ENCODE assay signal across 13 mouse cellular contexts in the genomic region with DNA sequence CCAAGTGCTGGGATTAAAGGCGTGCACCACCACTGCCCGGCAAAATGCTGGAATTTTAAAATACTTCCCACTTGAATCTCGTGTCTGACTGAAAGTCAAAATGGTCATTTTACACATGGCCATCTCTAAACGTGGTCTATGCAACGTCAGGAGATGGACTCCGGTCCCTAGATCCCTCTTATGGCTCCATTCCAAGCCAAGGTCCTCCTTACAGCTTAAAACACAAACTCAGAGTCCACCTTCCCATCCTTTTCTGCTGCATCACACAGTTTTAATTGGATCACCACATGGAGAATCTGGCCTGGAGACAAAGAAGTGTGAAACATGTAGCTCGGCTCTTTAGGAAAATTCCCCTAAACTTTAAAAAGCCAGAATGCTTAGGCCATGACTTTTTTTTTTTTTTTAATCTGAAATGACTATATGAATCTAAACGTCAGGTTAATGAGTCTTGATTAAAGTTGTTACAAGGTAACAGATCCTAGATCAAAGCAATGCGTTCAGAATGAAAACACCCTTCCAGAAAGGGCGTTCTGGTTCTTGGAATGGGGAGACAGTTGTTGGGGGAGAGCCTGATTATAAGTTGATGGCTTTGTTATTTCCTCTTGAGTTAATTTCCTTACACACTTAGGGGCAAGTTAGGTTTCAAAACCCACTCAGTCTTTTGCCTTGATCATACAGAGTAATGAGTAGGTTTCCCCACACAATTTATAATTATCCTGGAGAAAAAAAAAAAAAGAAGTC. TPM values are rescaled to one million over a fixed set of nuclear protein-coding genes. Genes with fewer than 3 reads are reported as not detected.
DNase-seq lines count a peak whose midpoint lies in the region; ATAC-seq and TF ChIP-seq lines count a peak whose summit lies in the region.
"Had no signal": no experiment of that assay in that cellular context is flagged by ENCODE, and none has a peak within 500 bp of the region (broad histone marks: within the 10 kb centered on the region; RNA-seq: fewer than 3 reads in every experiment).

No protein-coding gene starts in this region.

- H3K27me3 ChIP-seq in kidney, embryonic 15.5 days, result no peaks in the 10 kb centered on the region
- no peaks in the 10 kb centered on the region for H3K27me3 ChIP-seq in MEL (ENCODE audit: control insufficient read depth in 1 of 2, insufficient read depth in 2 of 2, low read length in 2 of 2)
- no peaks in the 10 kb centered on the region for H3K27me3 ChIP-seq in liver, embryonic 14.5 days (ENCODE audit: control insufficient read depth, insufficient read depth, low read length)
- no peaks in the 10 kb centered on the region for H3K27me3 ChIP-seq in hindbrain, embryonic 10.5 days (ENCODE audit: insufficient read depth, poor library complexity, severe bottlenecking)
- H3K27me3 ChIP-seq: forebrain, embryonic 15.5 days; heart, embryonic 15.5 days had no signal

- no peak for TF ChIP-seq POLR2A in MEL (IDR thresholded peaks at IDR 0.05; ENCODE audit: control insufficient read depth in 1 of 2, insufficient read depth in 1 of 2, low read depth in 1 of 2, low read length in 2 of 2, poor library complexity in 1 of 2)
- no peak for TF ChIP-seq POLR2A in bone marrow, adult 2 months (IDR thresholded peaks at IDR 0.05; ENCODE audit: borderline replicate concordance, control insufficient read depth, low read depth, low read length)

- no peaks in the 10 kb centered on the region for H3K36me3 ChIP-seq in kidney, embryonic 15.5 days
- H3K36me3 ChIP-seq in MEL (ENCODE audit: control insufficient read depth in 1 of 2, insufficient read depth in 2 of 2, low read length in 2 of 2), result peaks cover 0 to 83% of the 10 kb centered on the region in 2 experiments; a peak in 3 of 4 replicates
- H3K36me3 ChIP-seq in liver, embryonic 14.5 days (replicated peaks; ENCODE audit: control insufficient read depth, insufficient read depth, low read depth), result no peaks in the 10 kb centered on the region; the same call in 1 of the 2 replicates
- no peaks in the 10 kb centered on the region for H3K36me3 ChIP-seq in hindbrain, embryonic 10.5 days
- H3K36me3 ChIP-seq: forebrain, embryonic 15.5 days; heart, embryonic 15.5 days had no signal

- no peak for TF ChIP-seq CTCF in MEL (IDR thresholded peaks at IDR 0.05 in 2 of 3, conservative IDR thresholded peaks at IDR 0.05 in 1 of 3; ENCODE audit: control insufficient read depth in 1 of 3, insufficient read depth in 1 of 3, low read depth in 2 of 3, low read length in 3 of 3, poor library complexity in 1 of 3, severe bottlenecking in 1 of 3)
- no peak for TF ChIP-seq CTCF in bone marrow, adult 2 months (IDR thresholded peaks at IDR 0.05; ENCODE audit: control insufficient read depth, insufficient read depth, low read length)
- no peak for TF ChIP-seq CTCF in liver, embryonic 14.5 days (IDR thresholded peaks at IDR 0.05; ENCODE audit: low read depth)

- H3K9ac ChIP-seq in kidney, embryonic 15.5 days, result no peak overlapping the region
- peak overlapping the region; percentile 38 for H3K9ac ChIP-seq in MEL (ENCODE audit: control insufficient read depth, low read depth, low read length, poor library complexity, severe bottlenecking)
- peak overlapping the region; percentile 57; the same call in 1 of the 2 replicates for H3K9ac ChIP-seq in liver, embryonic 14.5 days (replicated peaks)
- H3K9ac ChIP-seq: forebrain, embryonic 15.5 days; heart, embryonic 15.5 days had no signal

- no peak for ATAC-seq in kidney, embryonic 15.5 days (replicated peaks; ENCODE audit: low FRiP score)
- no peak for ATAC-seq in liver, embryonic 14.5 days (ENCODE audit: insufficient read depth)
- ATAC-seq in megakaryocyte, adult 5-6 weeks (ENCODE audit: poor library complexity, severe bottlenecking), result no peak
- ATAC-seq: forebrain, embryonic 15.5 days; inflammation-experienced regulatory T-cells, adult 6 months had no signal

- TF ChIP-seq EP300 in MEL (IDR thresholded peaks at IDR 0.05; ENCODE audit: low read depth in 1 of 2, low read length in 2 of 2), result no peak; a peak in 1 of 4 replicates
- no peak for TF ChIP-seq EP300 in liver, embryonic 14.5 days (IDR thresholded peaks at IDR 0.05; ENCODE audit: low read depth)

- no peak overlapping the region for H3K27ac ChIP-seq in kidney, embryonic 15.5 days
- peak overlapping the region; percentile 94 for H3K27ac ChIP-seq in MEL (ENCODE audit: control insufficient read depth, low read depth, low read length)
- H3K27ac ChIP-seq in bone marrow, adult 2 months (ENCODE audit: control insufficient read depth, insufficient read depth, low read depth, low read length, poor library complexity), result peak overlapping the region; percentile 43; the same call in 1 of the 2 replicates
- H3K27ac ChIP-seq in liver, embryonic 14.5 days, result peak overlapping the region; percentile 97
- H3K27ac ChIP-seq in hindbrain, embryonic 10.5 days, result no peak overlapping the region
- H3K27ac ChIP-seq: forebrain, embryonic 15.5 days had no signal

- no peak for TF ChIP-seq RAD21 in MEL (IDR thresholded peaks at IDR 0.05; ENCODE audit: low read depth, low read length)

- peaks cover 24% of the 10 kb centered on the region for H3K79me2 ChIP-seq in MEL (ENCODE audit: control insufficient read depth, insufficient read depth, low read length, poor library complexity)

- no peak overlapping the region for H3K4me3 ChIP-seq in kidney, embryonic 15.5 days (replicated peaks)
- H3K4me3 ChIP-seq in MEL (ENCODE audit: control insufficient read depth in 1 of 2, insufficient read depth in 1 of 2, low read depth in 2 of 2, low read length in 2 of 2), result no peak overlapping the region
- H3K4me3 ChIP-seq in bone marrow, adult 2 months (replicated peaks; ENCODE audit: control insufficient read depth, low read depth, low read length), result no peak overlapping the region
- no peak overlapping the region for H3K4me3 ChIP-seq in liver, embryonic 14.5 days (ENCODE audit: insufficient read depth in 1 of 2, low read depth in 2 of 2, low read length in 2 of 2)
- H3K4me3 ChIP-seq in hindbrain, embryonic 10.5 days, result no peak overlapping the region
- H3K4me3 ChIP-seq: forebrain, embryonic 15.5 days; heart, embryonic 15.5 days had no signal

- peaks cover 10% of the 10 kb centered on the region; the same call in 1 of the 2 replicates for H3K4me1 ChIP-seq in kidney, embryonic 15.5 days
- peaks cover 62 to 82% of the 10 kb centered on the region in 2 experiments for H3K4me1 ChIP-seq in MEL (ENCODE audit: control insufficient read depth in 1 of 2, insufficient read depth in 2 of 2, low read length in 2 of 2)
- H3K4me1 ChIP-seq in bone marrow, adult 2 months (ENCODE audit: control insufficient read depth, insufficient read depth, low read length), result peaks cover 24% of the 10 kb centered on the region
- H3K4me1 ChIP-seq in liver, embryonic 14.5 days (replicated peaks; ENCODE audit: control insufficient read depth in 2 of 2, insufficient read depth in 2 of 2, low read length in 1 of 2), result peaks cover 92% of the 10 kb centered on the region in 2 experiments
- H3K4me1 ChIP-seq in hindbrain, embryonic 10.5 days (replicated peaks), result peaks cover 11% of the 10 kb centered on the region; the same call in 1 of the 2 replicates
- H3K4me1 ChIP-seq: forebrain, embryonic 15.5 days had no signal

- 80% methylated on average over 10 of the region's 10 CpGs for WGBS in kidney, embryonic 15.5 days
- WGBS in bone marrow, adult 2 months, result 72% methylated on average over 10 of the region's 10 CpGs
- WGBS in liver, embryonic 14.5 days (ENCODE audit: insufficient replicate concordance), result 59% methylated on average over 10 of the region's 10 CpGs
- 90% methylated on average over 10 of the region's 10 CpGs for WGBS in hindbrain, embryonic 10.5 days

- DNase-seq in kidney, adult 8-10 months, result peak; percentile 45 to 64
- DNase-seq in MEL (ENCODE audit: low read depth, low spot score), result peak; percentile 45
- no peak for DNase-seq in liver, embryonic 14.5 days (ENCODE audit: low read depth in 3 of 3, low spot score in 3 of 3)
- DNase-seq in hindbrain, embryonic 10.5 days (ENCODE audit: low spot score), result no peak
- DNase-seq: cerebellum, adult 18-20 months; left cerebral cortex, postnatal 4 days; thymus, adult 18-20 months had no signal

- no peak overlapping the region for H3K4me2 ChIP-seq in kidney, embryonic 15.5 days
- peak overlapping the region; percentile 65 for H3K4me2 ChIP-seq in liver, embryonic 14.5 days (ENCODE audit: low read depth)
- H3K4me2 ChIP-seq: forebrain, embryonic 15.5 days; heart, embryonic 15.5 days had no signal

- H3K9me3 ChIP-seq in kidney, embryonic 15.5 days (replicated peaks), result no peaks in the 10 kb centered on the region
- H3K9me3 ChIP-seq in MEL (replicated peaks; ENCODE audit: insufficient read depth, low read length), result no peaks in the 10 kb centered on the region
- H3K9me3 ChIP-seq in liver, embryonic 14.5 days (ENCODE audit: control insufficient read depth, low read length), result no peaks in the 10 kb centered on the region
- no peaks in the 10 kb centered on the region for H3K9me3 ChIP-seq in hindbrain, embryonic 10.5 days
- H3K9me3 ChIP-seq: forebrain, embryonic 15.5 days; heart, embryonic 15.5 days had no signal

TF ChIP-seq in MEL, 35 proteins besides CTCF, POLR2A, EP300 and RAD21 (continues in another document):
- no peak for TF ChIP-seq USF2 (IDR thresholded peaks at IDR 0.05; ENCODE audit: borderline replicate concordance in 1 of 2, insufficient read depth in 1 of 2, low read depth in 1 of 2, low read length in 2 of 2)
- no peak for TF ChIP-seq GABPA (IDR thresholded peaks at IDR 0.05; ENCODE audit: low read depth, low read length)
- peak; percentile 67 for TF ChIP-seq ZNF384 (IDR thresholded peaks at IDR 0.05; ENCODE audit: low read depth, low read length)
- TF ChIP-seq CHD1 (IDR thresholded peaks at IDR 0.05; ENCODE audit: low read depth, low read length), result peak; percentile 12; the same call in 1 of the 2 replicates
- TF ChIP-seq JUND (IDR thresholded peaks at IDR 0.05; ENCODE audit: low read depth, low read length), result 0 out of 2 replicates have a peak, but pooled peaks have one; percentile 30
- no peak for TF ChIP-seq BHLHE40 (IDR thresholded peaks at IDR 0.05; ENCODE audit: borderline replicate concordance, low read depth, low read length)
- TF ChIP-seq MYC (IDR thresholded peaks at IDR 0.05; ENCODE audit: low read depth, low read length), result peak; percentile 18; the same call in 1 of the 2 replicates
- no peak; the same call in 1 of the 2 replicates for TF ChIP-seq MXI1 (IDR thresholded peaks at IDR 0.05; ENCODE audit: low read depth, low read length)

RNA-seq across cellular contexts. Expression of a gene that starts 22.8 kb away (rescaled TPM):
- polyA plus RNA-seq in kidney, embryonic 15.5 days (2015; fragmentation: Nextera tagmentation; extraction: Ambion mirVana), result 3.6 and 4.8 TPM in 2 replicates
- total RNA-seq in MEL (2012; rRNA removed), result 76.6 and 92.6 TPM in 2 replicates
- polyA plus RNA-seq in MEL (2012; ENCODE audit: insufficient read depth in 1 of 2, insufficient read length in 2 of 2, low read depth in 1 of 2, low replicate concordance in 2 of 2, missing spikeins in 1 of 2), result 10 to 100 TPM; 37.4 to 95.5 TPM
- polyA plus RNA-seq in bone marrow, adult 2 months (2011; ENCODE audit: insufficient read depth, insufficient read length, low replicate concordance, missing spikeins), result 33.0 and 38.7 TPM in 2 replicates
- polyA plus RNA-seq in liver, embryonic 14.5 days (2012; rRNA removed), result 13.2 and 17.3 TPM in 2 replicates
- 24.1 and 27.5 TPM in 2 replicates for polyA plus RNA-seq in liver, embryonic 14.5 days (2014; fragmentation: Nextera tagmentation; extraction: Ambion mirVana)
- 152 and 159 TPM in 2 replicates for total RNA-seq in megakaryocyte, adult 5-6 weeks (2015)
- total RNA-seq in megakaryocyte, adult 5-6 weeks (2017), result 244 and 250 TPM in 2 replicates
- 20.2 and 26.3 TPM in 2 replicates for polyA plus RNA-seq in hindbrain, embryonic 10.5 days (2016; fragmentation: Nextera tagmentation; extraction: Ambion mirVana)

Comparison
In these comparisons a context has a peak if more than half of its experiments do, and no peak if none do; other contexts are left out.
1. DNase-seq: peak in kidney, adult 8-10 months (2 of 2) and MEL (single experiment); none in liver, embryonic 14.5 days (0 of 3) and hindbrain, embryonic 10.5 days (single experiment).
2. H3K27ac ChIP-seq: peak in MEL (single experiment), bone marrow, adult 2 months (single experiment) and liver, embryonic 14.5 days (single experiment); none in kidney, embryonic 15.5 days (single experiment) and hindbrain, embryonic 10.5 days (single experiment).